Mouse (Mus musculus): Measurements from ENCODE around the gene Prkch. TPM values are rescaled to one million over a fixed set of nuclear protein-coding genes. Genes with fewer than 3 reads are reported as not detected.

Gene Prkch
- total RNA-seq, 2 experiments from 2014 or later, result 11.2 to 16.3 TPM

GRCm38 (mm10) chr12:73801845-73802244 lies 217.2 kb downstream of the Prkch start:
- no peak for DNase-seq

DNA sequence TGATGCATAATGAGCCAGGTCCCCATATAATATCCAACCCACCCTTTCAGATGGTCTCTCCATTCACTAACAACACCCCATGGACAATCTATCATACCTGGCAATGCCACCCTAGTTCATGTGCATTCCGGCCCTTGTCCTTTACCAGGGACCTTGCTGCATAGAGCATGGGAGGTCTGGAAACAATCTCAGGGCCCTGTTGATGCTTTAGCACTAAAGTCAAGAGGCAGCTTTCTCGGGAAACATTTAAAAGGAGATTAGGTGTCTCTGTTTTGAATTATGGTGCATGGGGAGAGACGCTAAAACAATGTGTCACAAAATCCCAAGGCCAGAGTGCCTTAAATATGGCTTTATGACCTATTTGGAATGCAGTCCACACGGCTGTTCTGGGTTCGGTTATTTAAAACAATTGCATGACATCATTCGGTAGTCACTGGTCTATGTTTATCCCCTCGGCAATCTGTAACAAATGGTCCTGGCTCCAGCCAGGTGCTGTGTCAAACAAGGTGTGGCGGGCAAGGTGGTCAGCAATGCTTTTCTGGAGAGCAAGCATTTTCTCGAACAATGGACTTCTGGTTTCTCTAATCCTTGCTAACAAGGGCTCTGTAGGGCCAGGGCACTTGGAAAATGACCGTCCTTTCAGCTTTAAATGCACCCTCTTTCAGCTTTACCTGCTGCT lies 217.9 kb downstream of the Prkch start:
- no peak for DNase-seq

GRCm38 (mm10) chr12:73803946-73804345 lies 219.3 kb downstream of the Prkch start:
- DNase-seq, result no peak

DNA sequence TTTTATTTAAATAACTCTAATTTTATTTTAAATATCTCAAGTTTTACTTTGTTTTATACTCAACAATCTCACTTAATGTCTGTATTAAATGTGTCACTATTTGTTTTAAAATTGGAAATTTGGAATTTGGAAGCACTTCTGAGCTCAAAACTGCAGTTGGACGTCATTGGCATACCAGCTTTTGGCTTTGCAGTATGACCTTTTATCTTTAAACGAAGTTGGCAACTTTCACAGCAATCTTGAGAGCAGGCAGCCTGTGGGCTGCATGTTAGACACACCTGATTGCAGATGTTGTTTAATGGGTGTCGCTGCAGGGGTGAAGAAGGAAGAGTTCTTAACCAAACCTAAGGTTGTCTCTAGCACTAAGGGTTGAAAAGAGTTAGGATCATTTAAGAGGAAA lies 220.9 kb downstream of the Prkch start:
- no peak for DNase-seq

DNA sequence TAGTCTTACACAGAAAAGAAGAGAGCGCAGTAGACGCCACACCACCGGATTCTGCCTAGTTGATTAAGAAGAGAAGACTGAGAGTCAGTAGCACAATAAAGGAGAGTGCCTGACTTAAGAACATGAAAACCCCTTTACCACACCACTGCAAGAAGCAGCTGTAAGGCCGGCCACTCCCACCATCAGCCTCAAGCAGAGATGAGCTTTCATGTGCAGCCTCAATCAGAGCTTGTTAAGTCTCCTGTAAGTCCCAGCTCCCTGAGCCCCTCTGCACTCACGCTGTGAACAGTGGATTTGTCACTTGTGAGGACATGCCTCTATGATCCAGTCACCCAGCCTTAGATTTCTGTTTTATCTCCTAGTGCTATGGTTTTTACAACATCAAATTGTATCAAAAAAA lies 221.4 kb downstream of the Prkch start:
- no peak for DNase-seq

DNA sequence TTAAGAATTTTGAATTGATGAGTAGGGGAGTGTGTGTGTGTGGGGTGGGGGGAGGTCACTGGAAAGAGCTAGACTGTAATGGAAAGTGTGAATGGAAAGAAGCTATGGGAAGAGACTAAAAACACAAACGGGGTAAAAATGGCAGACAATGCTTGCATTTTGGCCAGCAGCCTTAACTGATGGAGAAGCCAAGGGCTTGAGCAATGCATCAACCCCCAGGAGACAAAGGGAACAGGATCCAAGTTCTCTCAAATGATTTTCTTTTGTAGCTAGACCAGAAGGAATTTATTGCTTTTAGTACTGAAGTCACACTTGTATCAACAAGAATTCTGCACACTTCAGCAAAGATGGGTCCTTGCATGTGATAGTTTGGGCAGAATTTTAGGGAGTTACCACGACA lies 222.6 kb downstream of the Prkch start:
- DNase-seq, result no peak

- peak; percentile 92 to 94 for DNase-seq
Observed at GRCm38 (mm10) chr12:73810041-73810795, 225.6 kb downstream of the Prkch start.

DNA sequence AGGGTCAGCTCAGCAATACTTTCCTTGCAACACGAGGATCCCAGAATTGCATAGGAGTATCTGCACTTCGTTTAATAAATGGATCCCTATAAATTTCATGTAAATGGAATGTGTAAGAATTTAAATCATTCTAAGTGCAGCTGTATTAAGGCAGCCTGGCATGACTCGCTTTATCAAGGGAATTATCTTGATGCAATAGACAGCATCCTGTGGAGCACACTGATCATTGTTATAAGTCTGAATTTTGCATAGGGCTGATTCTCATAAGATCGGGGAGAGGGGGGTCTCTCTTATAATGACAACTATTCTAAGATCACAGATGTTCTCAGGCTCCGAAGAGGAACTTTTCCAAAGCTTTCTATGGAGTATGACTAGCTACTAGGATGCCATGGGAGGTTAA lies 226.3 kb downstream of the Prkch start:
- DNase-seq, result no peak

GRCm38 (mm10) chr12:73812198-73812597 lies 227.6 kb downstream of the Prkch start:
- DNase-seq, result no peak

- DNase-seq, result no peak
Observed at GRCm38 (mm10) chr12:73813016-73813900, 228.7 kb downstream of the Prkch start.

DNA sequence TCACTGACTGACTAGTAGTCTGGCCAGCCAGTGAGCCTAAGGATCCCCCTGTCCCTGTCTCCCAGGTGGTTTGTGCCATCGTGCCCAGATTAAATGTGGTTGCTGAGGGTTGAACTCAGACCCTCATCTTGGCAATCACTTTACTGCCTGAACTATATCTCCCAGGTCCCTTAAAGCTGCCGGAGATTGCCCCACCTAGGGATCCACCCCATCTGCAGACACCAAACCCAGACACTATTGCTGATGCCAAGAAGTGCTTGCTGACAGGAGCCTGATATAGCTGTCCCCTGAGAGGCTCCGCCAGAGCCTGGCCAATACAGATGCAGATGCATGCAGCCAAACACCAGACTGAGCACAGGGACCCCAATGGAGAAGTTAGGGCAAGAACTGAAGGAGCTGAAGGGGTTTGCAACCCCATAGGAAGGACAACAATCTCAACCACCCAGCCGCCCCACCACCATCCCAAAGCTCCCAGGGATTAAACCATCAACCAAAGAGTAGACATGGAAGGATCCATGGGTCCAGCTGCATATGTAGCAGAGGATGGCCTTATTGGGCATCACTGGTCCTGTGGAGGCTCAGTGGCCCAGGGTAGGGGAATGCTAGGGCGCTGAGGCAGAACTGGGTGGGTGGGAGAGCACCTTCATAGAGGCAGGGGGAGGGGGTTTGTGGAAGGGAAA lies 229.6 kb downstream of the Prkch start:
- DNase-seq, result no peak

GRCm38 (mm10) chr12:73814897-73815296 lies 230.3 kb downstream of the Prkch start:
- DNase-seq, result no peak

DNA sequence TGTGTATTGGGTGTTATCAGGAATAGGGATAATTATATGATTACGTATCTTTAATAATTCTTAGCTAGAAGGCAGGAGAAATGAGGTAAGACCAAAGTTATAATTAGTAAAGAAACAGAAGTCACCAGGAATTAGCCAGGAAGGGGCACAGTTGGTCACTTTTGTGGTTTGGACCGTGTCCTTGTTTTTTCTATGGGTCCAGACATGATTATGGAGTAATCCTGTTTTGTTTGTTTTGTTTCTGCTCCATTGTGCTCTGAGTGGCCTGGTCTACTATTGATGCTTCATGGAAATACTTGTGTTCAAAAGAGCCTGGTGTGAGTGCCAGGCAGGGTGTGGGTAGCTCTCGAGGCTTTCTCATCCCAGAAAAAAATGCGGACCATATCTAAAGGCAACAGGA lies 230.9 kb downstream of the Prkch start:
- no peak for DNase-seq

DNA sequence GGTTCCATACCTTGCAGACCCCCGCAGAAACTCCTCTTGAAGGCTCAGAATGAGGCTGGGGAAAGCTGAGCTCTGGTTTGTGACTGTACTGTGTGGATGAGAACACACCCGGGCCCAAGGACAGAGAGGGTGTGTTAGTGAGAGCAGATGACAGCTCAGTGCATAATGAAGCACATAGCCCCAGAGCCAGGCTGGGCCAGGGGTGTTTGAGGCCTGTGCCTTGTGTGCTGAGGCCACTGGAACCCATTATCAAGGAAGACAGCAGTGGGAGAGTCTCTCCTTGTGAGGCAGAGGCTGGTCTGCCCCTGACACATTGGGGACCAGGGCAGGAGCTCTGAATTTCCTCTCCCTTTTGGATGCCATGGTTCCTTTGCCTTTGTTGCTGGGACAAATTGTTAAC lies 231.3 kb downstream of the Prkch start:
- no peak for DNase-seq

GRCm38 (mm10) chr12:73816866-73817265 lies 232.3 kb downstream of the Prkch start:
- no peak for DNase-seq

DNA sequence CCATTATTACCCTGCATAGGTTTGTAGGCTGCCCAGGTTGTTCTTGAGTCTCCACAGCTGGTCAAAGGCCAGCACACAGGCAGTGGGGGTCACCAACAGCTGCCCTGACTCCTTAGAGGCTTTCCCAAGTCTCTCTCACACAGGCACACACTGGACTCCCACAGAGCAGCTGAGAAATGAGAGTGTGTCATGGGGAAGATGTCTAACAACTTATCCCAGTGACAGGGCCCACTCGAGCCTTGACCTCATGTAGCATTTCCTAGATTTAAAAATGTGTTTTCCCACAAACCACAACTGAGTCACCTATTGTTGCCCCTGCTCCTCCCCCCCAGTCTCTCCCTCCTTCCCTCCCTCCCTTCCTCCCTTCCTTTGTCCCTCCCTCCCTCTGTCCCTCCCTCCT lies 234.2 kb downstream of the Prkch start:
- DNase-seq, result no peak

DNA sequence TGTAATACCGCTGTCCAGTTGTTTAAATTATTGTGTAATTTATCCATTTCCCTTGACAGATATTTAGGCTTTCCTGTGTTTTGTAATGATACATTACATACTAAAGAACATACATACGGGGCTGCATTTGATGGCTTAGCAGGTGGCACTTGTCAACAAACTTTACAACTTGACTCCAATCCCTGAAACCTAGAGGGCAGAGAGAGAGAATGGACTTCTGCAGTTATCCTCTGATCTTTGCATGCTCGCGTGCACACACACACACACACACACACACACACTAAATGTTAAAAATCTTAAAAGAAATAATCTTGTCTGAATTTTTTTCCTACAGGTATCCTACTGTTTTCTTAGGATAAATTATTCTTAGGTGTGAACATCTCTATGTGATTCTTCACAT lies 236.6 kb downstream of the Prkch start:
- DNase-seq, result no peak

- no peak for DNase-seq
Observed at GRCm38 (mm10) chr12:73822331-73822730, 237.7 kb downstream of the Prkch start.

- DNase-seq, result no peak
Observed at GRCm38 (mm10) chr12:73824828-73825227, 240.2 kb downstream of the Prkch start.
